Mouse (Mus musculus) liver, embryonic 15.5 days (tissue): ENCODE data around the gene Birc2. TPM values are rescaled to one million over a fixed set of nuclear protein-coding genes. Genes with fewer than 3 reads are reported as not detected.
A peak's percentile ranks its signal among the peaks of the same experiment; 100 is the strongest.

ENCODE experiments used
- ATAC-seq: fragments of 200-750 bp; cut with Nextera tagmentation; 2 replicates; pipeline ENCODE4 v1.8.0; 2017; ENCODE audit warnings: moderate number of reproducible peaks, mild to moderate bottlenecking, moderate library complexity; ENCODE audit not compliant: insufficient read depth
- H3K27ac ChIP-seq: fragments of 300-500 bp; sonication (generic); replicated peaks from 2 replicates; pipeline ENCODE4 v1.5.1; 2015; ENCODE audit warnings: mild to moderate bottlenecking, inconsistent platforms
- H3K27me3 ChIP-seq: fragments of 300-500 bp; sonication (generic); 2 replicates; pipeline ENCODE4 v1.6.1; 2015; ENCODE audit warnings: mild to moderate bottlenecking, inconsistent platforms
- H3K36me3 ChIP-seq: fragments of 300-500 bp; sonication (generic); replicated peaks from 2 replicates; pipeline ENCODE4 v1.6.1; 2015; ENCODE audit warnings: moderate library complexity, mild to moderate bottlenecking, inconsistent platforms
- H3K4me1 ChIP-seq: fragments of 300-500 bp; sonication (generic); replicated peaks from 2 replicates; pipeline ENCODE4 v1.6.1; 2015; ENCODE audit warnings: inconsistent platforms
- H3K4me2 ChIP-seq: fragments of 300-500 bp; sonication (generic); 2 replicates; pipeline ENCODE4 v1.6.1; 2015; ENCODE audit warnings: moderate library complexity, mild to moderate bottlenecking, inconsistent platforms
- H3K4me3 ChIP-seq: fragments of 300-500 bp; sonication (generic); replicated peaks from 2 replicates; pipeline ENCODE4 v1.5.1; 2015; ENCODE audit warnings: mild to moderate bottlenecking, inconsistent platforms
- H3K9ac ChIP-seq: fragments of 300-500 bp; sonication (generic); 2 replicates; pipeline ENCODE4 v1.6.1; 2015; ENCODE audit warnings: moderate library complexity, mild to moderate bottlenecking, inconsistent platforms
- H3K9me3 ChIP-seq: fragments of 300-500 bp; sonication (generic); replicated peaks from 2 replicates; pipeline ENCODE4 v1.6.1; 2016; ENCODE audit warnings: inconsistent platforms
- WGBS: fragments of 180-500 bp; shearing (Covaris S2); methylation state at CpG from one replicate; pipeline ENCODE4 v1.1.7; 2015; ENCODE audit warnings: mixed read lengths; ENCODE audit not compliant: insufficient replicate concordance; 5-methylcytosine and 5-hydroxymethylcytosine counted together
- polyA plus RNA-seq: library from polyadenylated mRNA; unstranded; fragments of >200 nt; fragmentation: Nextera tagmentation; extraction: Ambion mirVana; gene quantifications from 2 replicates; pipeline ENCODE4 v1.2.1, GENCODE M21; 2015

The Birc2 gene
- polyA plus RNA-seq, 1 experiment from 2014 or later, result 13.0 TPM

DNA sequence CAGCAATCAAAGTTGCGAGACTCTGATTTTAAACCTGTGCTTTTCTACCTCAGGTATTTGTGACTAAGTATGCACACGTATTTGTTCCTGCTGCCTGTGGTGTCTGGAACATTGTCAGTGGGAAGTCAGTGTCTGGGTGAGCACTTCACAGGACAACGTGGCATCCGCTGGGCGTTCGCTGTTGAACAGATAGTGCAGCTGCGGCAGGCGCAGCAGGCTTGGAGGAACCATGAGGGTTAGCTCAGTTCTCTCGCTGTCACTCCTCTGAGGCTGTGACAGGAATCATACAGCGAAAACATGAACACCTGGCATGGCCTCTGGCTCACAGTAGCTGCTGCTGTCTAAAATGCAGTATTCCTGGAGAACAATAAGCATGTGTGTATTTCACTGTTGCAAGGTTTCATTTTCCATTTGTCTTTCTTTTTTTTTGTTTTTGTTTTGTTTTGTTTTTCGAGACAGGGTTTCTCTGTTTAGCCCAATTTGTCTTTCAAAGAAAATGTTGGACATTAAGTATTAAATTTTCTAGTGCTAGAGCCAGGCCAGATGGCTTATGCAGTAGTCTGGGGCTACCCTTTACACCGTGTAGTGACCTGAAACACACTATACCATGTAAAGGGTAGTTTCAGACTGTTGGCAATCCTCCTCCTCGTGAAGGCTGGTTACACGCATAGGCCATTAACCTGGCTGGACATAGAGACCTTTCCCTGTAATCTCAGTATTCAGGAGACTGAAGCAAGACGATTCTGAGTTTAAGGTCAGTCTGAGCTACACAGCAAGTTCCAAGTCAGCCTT, 52.8 kb downstream of the Birc2 start:
- Histone ChIP-seq H3K9ac (no peak overlapping the region), H3K4me2 (no peak overlapping the region), H3K4me1 (peaks cover 60% of the 10 kb centered on the region), H3K9me3 (no peaks in the 10 kb centered on the region), H3K4me3 (no peak overlapping the region), H3K27ac (no peak overlapping the region), H3K27me3 (no peaks in the 10 kb centered on the region), H3K36me3 (peaks cover 29% of the 10 kb centered on the region)
- ATAC-seq, result no peak
- WGBS, result 71% methylated on average over 15 of the region's 15 CpGs

DNA sequence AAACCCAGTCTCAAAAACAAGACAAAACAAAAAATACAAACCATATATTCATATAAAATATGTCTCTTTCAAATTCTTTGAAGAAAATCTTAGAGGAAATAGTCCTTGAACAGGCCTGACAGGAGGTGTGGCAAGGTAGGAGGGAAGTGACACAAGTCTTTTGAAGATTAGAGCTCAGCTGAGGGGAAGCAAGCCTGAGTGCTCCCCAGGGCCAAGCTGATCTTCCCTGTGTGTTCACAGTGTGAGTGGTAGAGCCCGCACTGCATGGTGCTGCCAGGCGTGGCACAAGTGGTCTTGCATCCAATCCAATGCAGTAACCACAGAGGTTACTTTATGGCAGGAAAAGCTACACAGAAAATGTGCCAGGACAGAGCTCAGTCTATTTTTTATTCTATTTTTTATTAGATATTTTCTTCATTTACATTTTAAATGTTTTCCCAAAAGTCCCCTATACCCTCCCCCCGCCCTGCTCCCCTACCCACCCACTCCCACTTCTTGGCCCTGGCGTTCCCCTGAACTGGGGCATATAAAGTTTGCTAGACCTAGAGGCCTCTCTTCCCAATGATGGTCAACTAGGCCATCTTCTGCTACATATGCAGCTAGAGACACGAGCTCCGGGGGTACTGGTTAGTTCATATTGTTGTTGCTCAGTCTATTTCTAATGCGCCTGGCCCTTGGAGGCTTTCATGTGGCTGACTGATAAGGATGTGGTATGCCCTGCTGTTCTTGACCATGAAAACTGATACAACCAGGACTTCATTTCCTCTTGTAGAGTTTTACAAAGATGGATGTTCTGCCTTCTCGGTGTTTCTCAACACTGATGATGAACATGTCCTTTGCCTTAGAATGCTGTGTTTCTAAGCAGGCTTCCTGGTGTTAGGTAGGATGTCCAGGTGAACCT, 56.4 kb downstream of the Birc2 start:
- Histone ChIP-seq H3K9me3 (no peaks in the 10 kb centered on the region), H3K4me1 (peaks cover 56% of the 10 kb centered on the region), H3K4me3 (no peak overlapping the region), H3K27ac (peak overlapping the region; percentile 72), H3K36me3 (peaks cover 26% of the 10 kb centered on the region; the same call in 1 of the 2 replicates), H3K27me3 (no peaks in the 10 kb centered on the region), H3K4me2 (peak overlapping the region; percentile 48), H3K9ac (no peak overlapping the region)
- 27% methylated on average over 8 of the region's 8 CpGs for WGBS
- peak; percentile 89 for ATAC-seq

DNA sequence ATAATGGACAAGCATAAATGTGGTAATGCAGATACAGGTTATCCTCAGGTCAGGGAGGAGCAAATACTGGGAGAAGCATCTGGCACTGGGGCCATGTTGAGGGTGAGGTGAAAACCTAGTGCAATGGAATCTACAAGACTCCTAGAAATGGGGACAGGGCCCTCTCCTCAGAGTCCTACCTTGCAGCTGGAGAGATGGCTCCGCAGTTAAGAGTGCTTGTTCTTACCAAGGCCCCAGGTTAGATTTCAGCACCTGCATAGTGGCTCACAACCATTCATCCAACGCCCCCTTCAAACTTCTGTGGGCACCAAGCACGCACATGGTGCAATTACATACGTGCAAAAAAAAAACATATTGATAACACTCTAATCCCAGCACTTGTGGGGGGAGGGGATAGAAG, 57.1 kb downstream of the Birc2 start:
- 0 out of 2 replicates have a peak, but pooled peaks cover 21% of the 10 kb centered on the region for H3K36me3 ChIP-seq
- H3K4me3 ChIP-seq, result no peak overlapping the region
- H3K4me1 ChIP-seq, result peaks cover 60% of the 10 kb centered on the region
- H3K9me3 ChIP-seq, result no peaks in the 10 kb centered on the region
- peak overlapping the region; percentile 48 for H3K4me2 ChIP-seq
- peak overlapping the region; percentile 72 for H3K27ac ChIP-seq
- no peak for ATAC-seq
- H3K9ac ChIP-seq, result no peak overlapping the region
- no peaks in the 10 kb centered on the region for H3K27me3 ChIP-seq
- 38% methylated on average over 4 of the region's 4 CpGs for WGBS

DNA sequence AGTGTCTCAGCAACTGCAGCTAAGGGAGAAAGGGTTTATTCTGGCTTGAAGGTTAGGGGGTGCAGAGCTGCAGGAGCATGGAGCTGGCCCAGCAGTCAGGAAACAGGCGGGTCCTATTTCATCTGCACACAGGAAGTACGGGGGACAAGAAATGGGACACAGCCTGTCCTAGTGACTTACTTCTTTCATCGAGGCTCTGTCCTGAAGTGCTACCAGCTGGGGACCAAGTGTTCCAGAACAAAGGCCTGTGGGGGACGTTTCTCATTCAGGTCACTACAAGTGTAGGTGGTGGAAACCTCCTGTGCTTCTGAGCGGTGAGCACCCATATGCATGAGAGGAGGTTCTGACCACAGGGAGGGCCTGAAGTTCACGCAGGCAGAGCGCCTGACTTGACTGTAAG, 58.1 kb downstream of the Birc2 start:
- Histone ChIP-seq H3K9ac (no peak overlapping the region), H3K9me3 (no peaks in the 10 kb centered on the region), H3K4me2 (no peak overlapping the region), H3K4me3 (no peak overlapping the region), H3K4me1 (peaks cover 59% of the 10 kb centered on the region), H3K27ac (peak overlapping the region; percentile 25), H3K27me3 (no peaks in the 10 kb centered on the region), H3K36me3 (peaks cover 18% of the 10 kb centered on the region; the same call in 1 of the 2 replicates)
- WGBS, result 70% methylated on average over 7 of the region's 7 CpGs
- ATAC-seq, result no peak

DNA sequence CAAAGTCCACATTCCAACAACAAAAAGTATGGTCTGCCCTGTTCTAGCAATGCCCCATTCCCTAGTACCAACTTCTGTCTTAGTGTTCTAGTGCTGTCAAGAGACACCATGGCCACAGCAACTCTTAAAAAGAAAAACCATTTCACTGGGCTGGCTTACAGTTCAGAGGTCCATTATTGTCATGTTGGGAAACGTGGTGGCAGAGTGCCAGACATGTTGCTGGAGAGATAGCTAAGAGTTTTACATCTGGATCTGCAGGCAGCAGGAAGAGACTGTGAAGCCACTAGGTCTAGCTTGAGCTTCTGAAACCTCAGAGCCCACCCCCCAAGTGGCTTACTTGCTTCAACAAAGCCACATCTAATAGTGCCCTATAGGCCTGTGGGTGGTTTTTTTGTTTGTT, 59.2 kb downstream of the Birc2 start:
- ATAC-seq, result no peak
- WGBS, result 39% methylated on average over 1 of the region's 1 CpGs
- Histone ChIP-seq H3K4me3 (no peak overlapping the region), H3K4me2 (no peak overlapping the region), H3K9me3 (no peaks in the 10 kb centered on the region), H3K27ac (no peak overlapping the region), H3K27me3 (no peaks in the 10 kb centered on the region), H3K9ac (no peak overlapping the region), H3K4me1 (peaks cover 61% of the 10 kb centered on the region), H3K36me3 (peaks cover 29% of the 10 kb centered on the region; the same call in 1 of the 2 replicates)

DNA sequence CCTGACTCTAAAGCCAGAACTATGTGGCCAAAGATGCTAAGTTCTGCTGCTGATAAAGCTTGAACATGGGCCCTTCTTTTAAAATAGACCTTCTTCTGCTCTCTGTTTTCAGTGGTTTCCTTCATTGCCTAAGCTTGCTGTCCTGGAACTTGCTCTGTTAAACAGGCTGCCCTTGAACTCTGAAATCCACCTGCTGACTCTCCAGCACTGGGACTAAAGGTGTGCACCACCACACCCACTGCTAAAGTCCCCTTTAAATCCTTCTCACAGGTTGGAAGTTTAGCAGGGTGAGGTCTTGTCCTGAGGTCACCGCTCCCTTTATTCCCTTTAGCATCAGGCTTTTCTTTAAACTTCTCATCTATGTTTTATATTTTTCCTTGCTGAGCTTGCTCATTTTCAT, 59.9 kb downstream of the Birc2 start:
- peaks cover 61% of the 10 kb centered on the region for H3K4me1 ChIP-seq

DNA sequence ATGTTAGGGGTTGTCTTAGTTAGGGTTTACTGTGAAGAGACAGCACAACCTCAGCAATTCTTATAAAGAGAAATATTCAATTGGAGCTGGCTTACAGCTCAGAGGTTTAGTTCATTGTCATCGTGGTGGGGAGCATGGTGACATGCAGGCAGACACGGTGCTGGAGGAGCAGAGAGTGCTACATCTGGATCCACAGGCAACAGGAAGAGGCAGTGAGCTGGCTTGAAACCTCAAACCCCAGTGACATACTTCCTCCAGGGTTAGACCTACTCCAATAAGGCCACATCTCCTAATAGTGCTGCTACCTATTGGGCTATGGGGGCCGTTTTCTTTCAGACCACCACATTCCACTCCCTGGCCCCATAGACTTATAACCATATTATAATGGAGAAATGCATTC, 60.9 kb downstream of the Birc2 start:
- Histone ChIP-seq H3K4me1 (peaks cover 51% of the 10 kb centered on the region), H3K9me3 (no peaks in the 10 kb centered on the region)
- no peak for ATAC-seq

More for the DNA sequence above, 59.9 kb downstream of the Birc2 start:
- Histone ChIP-seq H3K9me3 (no peaks in the 10 kb centered on the region), H3K9ac (no peak overlapping the region), H3K27ac (no peak overlapping the region), H3K4me2 (no peak overlapping the region), H3K27me3 (no peaks in the 10 kb centered on the region), H3K4me3 (no peak overlapping the region), H3K36me3 (peaks cover 36% of the 10 kb centered on the region; the same call in 1 of the 2 replicates)
- no peak for ATAC-seq
- WGBS, result 98% methylated on average over 1 of the region's 1 CpGs

DNA sequence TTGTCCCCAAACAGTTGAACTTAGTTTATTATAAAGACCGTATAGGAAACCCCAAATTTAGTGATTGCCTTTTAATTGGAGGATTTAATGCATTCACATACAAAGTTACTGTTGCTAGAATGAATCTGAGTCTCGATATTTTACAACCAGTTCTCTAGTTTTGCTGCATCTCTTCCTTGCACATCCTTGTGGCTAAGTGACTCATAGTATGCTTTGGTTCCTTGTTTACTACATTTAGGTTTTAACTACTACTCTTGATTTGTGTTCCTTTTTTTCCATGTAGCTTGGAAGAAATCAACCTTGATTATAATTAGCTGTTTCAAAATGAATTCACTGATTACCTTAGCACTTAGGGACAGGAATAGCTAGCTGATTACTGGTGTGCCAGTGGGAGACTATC, 61.9 kb downstream of the Birc2 start:
- no peak for ATAC-seq

More for the DNA sequence above, 60.9 kb downstream of the Birc2 start:
- Histone ChIP-seq H3K4me3 (no peak overlapping the region), H3K4me2 (no peak overlapping the region), H3K27ac (no peak overlapping the region), H3K36me3 (peaks cover 33% of the 10 kb centered on the region; the same call in 1 of the 2 replicates), H3K9ac (no peak overlapping the region), H3K27me3 (no peaks in the 10 kb centered on the region)
- WGBS, result 35% methylated on average over 3 of the region's 3 CpGs

DNA sequence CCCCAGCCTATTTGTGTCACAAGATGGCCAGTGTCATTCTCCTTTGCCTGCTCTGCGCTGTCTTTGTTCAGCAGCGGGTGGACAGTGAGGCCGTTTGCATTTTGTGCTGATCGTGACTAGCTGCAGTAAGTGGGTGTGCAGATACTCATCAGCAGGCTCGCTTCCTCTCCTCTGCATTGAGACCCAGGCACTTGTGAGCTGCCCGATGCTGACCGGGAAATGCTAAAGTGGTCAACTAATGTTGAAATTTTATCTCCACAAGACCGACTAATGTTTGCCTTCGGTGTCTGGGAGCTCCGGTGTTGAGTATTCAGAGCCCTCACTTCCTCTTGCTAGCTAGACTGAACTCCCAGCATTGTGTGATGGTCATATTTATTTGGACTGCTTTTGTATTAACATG, 62.3 kb downstream of the Birc2 start:
- 24% methylated on average over 10 of the region's 10 CpGs for WGBS
- 0 out of 2 replicates have a peak overlapping the region, but pooled peaks have one; percentile 6 for H3K27ac ChIP-seq
- H3K4me3 ChIP-seq, result no peak overlapping the region
- peaks cover 47% of the 10 kb centered on the region for H3K36me3 ChIP-seq
- no peak overlapping the region for H3K4me2 ChIP-seq
- no peak overlapping the region for H3K9ac ChIP-seq
- peak; percentile 33; the same call in 1 of the 2 replicates for ATAC-seq
- no peaks in the 10 kb centered on the region for H3K9me3 ChIP-seq
- H3K4me1 ChIP-seq, result peaks cover 37% of the 10 kb centered on the region
- no peaks in the 10 kb centered on the region for H3K27me3 ChIP-seq

More for the DNA sequence above, 61.9 kb downstream of the Birc2 start:
- no peak overlapping the region for H3K4me3 ChIP-seq
- H3K9ac ChIP-seq, result no peak overlapping the region
- peaks cover 41% of the 10 kb centered on the region for H3K4me1 ChIP-seq
- H3K27me3 ChIP-seq, result no peaks in the 10 kb centered on the region
- no peak overlapping the region for H3K4me2 ChIP-seq
- no peak overlapping the region for H3K27ac ChIP-seq
- WGBS, result 73% methylated on average over 2 of the region's 2 CpGs
- H3K36me3 ChIP-seq, result peaks cover 42% of the 10 kb centered on the region
- H3K9me3 ChIP-seq, result no peaks in the 10 kb centered on the region

DNA sequence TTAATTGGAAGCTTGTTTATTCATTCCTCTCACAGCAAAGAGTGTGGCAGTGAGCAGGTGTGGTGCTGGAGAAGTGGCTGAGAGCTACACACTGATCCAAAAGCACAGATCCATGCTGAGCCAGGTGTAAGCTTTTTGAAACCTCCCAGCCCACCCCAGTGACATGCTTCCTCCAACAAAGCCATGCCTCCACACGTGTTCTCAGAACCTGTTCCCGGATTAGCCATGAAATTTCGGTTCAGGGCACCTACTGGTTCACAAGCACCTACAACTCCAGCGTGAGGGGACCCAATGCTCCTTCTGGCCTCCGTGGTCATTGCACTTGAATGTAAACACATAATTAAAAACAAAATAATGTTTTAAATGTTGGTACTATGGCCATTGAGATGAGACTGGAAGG, 63.2 kb downstream of the Birc2 start:
- ATAC-seq, result no peak
- H3K36me3 ChIP-seq, result peaks cover 55% of the 10 kb centered on the region
- WGBS, result 68% methylated on average over 5 of the region's 5 CpGs

More for the DNA sequence above, 63.2 kb downstream of the Birc2 start:
- Histone ChIP-seq H3K9ac (no peak overlapping the region), H3K4me1 (peaks cover 28% of the 10 kb centered on the region; the same call in 1 of the 2 replicates), H3K4me2 (no peak overlapping the region), H3K9me3 (no peaks in the 10 kb centered on the region), H3K27me3 (no peaks in the 10 kb centered on the region), H3K4me3 (no peak overlapping the region), H3K27ac (no peak overlapping the region)
